Mouse (Mus musculus) skeletal muscle tissue, adult 2 months (tissue): ENCODE measurements around the gene Paf1.

Experiments
- DNase-seq: peaks from one replicate; pipeline ENCODE4 v3.0.0-alpha.2; 2012; ENCODE audit warnings: low read depth, low spot score

Gene Paf1

GRCm38 (mm10) chr7:28392429-28393271 is at the start of gene Paf1, which contains the start of gene Med29:
Gene Paf1 (plus strand): TSS chr7:28392951.
Gene Med29 (minus strand): TSS chr7:28392708.
- DNase-seq: peak; percentile 99

GRCm38 (mm10) chr7:28344637-28345036 is 48.1 kb upstream of the Paf1 start:
- DNase-seq: peak; percentile 46

GRCm38 (mm10) chr7:28347746-28348145 is 45.0 kb upstream of the Paf1 start:
- no peak for DNase-seq

- DNase-seq: no peak
Measured at GRCm38 (mm10) chr7:28348601-28349000, 44.1 kb upstream of the Paf1 start.

- DNase-seq: peak; percentile 98
Measured at GRCm38 (mm10) chr7:28350155-28350883, 42.4 kb upstream of the Paf1 start, which contains the start of gene Rps16. Gene Rps16 (plus strand): TSS chr7:28350652.

- no peak for DNase-seq
Measured at GRCm38 (mm10) chr7:28351676-28352191, 41.0 kb upstream of the Paf1 start.

GRCm38 (mm10) chr7:28353267-28353666 is 39.5 kb upstream of the Paf1 start:
- DNase-seq: no peak

- DNase-seq: no peak
Measured at GRCm38 (mm10) chr7:28354113-28354581, 38.6 kb upstream of the Paf1 start.

- no peak for DNase-seq
Measured at GRCm38 (mm10) chr7:28354596-28354995, 38.2 kb upstream of the Paf1 start.

- no peak for DNase-seq
Measured at GRCm38 (mm10) chr7:28355221-28355620, 37.5 kb upstream of the Paf1 start.

- no peak for DNase-seq
Measured at GRCm38 (mm10) chr7:28356981-28357380, 35.8 kb upstream of the Paf1 start.

GRCm38 (mm10) chr7:28357984-28358383 is 34.8 kb upstream of the Paf1 start:
- no peak for DNase-seq

- DNase-seq: no peak
Measured at GRCm38 (mm10) chr7:28358431-28358830, 34.3 kb upstream of the Paf1 start.

- DNase-seq: no peak
Measured at GRCm38 (mm10) chr7:28359854-28360253, 32.9 kb upstream of the Paf1 start.

- no peak for DNase-seq
Measured at GRCm38 (mm10) chr7:28360291-28360690, 32.5 kb upstream of the Paf1 start.

GRCm38 (mm10) chr7:28361647-28362341 is 31.0 kb upstream of the Paf1 start:
- DNase-seq: no peak

- no peak for DNase-seq
Measured at GRCm38 (mm10) chr7:28362441-28363060, 30.2 kb upstream of the Paf1 start.

GRCm38 (mm10) chr7:28367663-28368275 is 25.0 kb upstream of the Paf1 start:
- no peak for DNase-seq

GRCm38 (mm10) chr7:28368276-28368920 is 24.4 kb upstream of the Paf1 start:
- DNase-seq: no peak

GRCm38 (mm10) chr7:28370051-28370450 is 22.7 kb upstream of the Paf1 start:
- DNase-seq: no peak
